Mouse (Mus musculus): ENCODE results near the gene Wdr83os.
"Not testable (repeated sequence)": the region's sequence is repeated elsewhere in the genome, so short reads cannot be mapped to it uniquely, and the experiment has no call there.

Wdr83os gene

GRCm38 (mm10) chr8:85073041-85073612 is 7.4 kb upstream of the Wdr83os start:
- no peak for DNase-seq

- no peak for DNase-seq
These were observed 6.4 kb upstream of the Wdr83os start for GRCm38 (mm10) chr8:85074167-85074566.

- DNase-seq = no peak
These were observed 5.9 kb upstream of the Wdr83os start for GRCm38 (mm10) chr8:85074617-85075016.

- DNase-seq = no peak
These were observed 4.5 kb upstream of the Wdr83os start for GRCm38 (mm10) chr8:85076001-85076400.

- peak; percentile 65 for DNase-seq
These were observed 3.5 kb upstream of the Wdr83os start for GRCm38 (mm10) chr8:85076993-85077392.

- DNase-seq = no peak
These were observed 367 bp upstream of the Wdr83os start for GRCm38 (mm10) chr8:85080214-85080531.

GRCm38 (mm10) chr8:85081216-85081555 is 646 bp downstream of the Wdr83os start, which contains the start of gene Wdr83:
Wdr83 (minus strand) TSS chr8:85081306.
- no peak for DNase-seq

GRCm38 (mm10) chr8:85082169-85082568 is 1.6 kb downstream of the Wdr83os start:
- DNase-seq = not testable (repeated sequence)

GRCm38 (mm10) chr8:85083108-85083813 is 2.7 kb downstream of the Wdr83os start, which contains the start of gene Man2b1:
Man2b1 (plus strand) TSS chr8:85083270.
- DNase-seq = peak; percentile 83

- no peak for DNase-seq
These were observed 4.1 kb downstream of the Wdr83os start for GRCm38 (mm10) chr8:85084633-85085032.

- DNase-seq = no peak
These were observed 5.7 kb downstream of the Wdr83os start for GRCm38 (mm10) chr8:85086238-85086637.

GRCm38 (mm10) chr8:85088771-85089170 is 8.2 kb downstream of the Wdr83os start:
- no peak for DNase-seq

- DNase-seq = no peak
These were observed 10.3 kb downstream of the Wdr83os start for GRCm38 (mm10) chr8:85090856-85091255.

- DNase-seq = no peak
These were observed 11.1 kb downstream of the Wdr83os start for GRCm38 (mm10) chr8:85091526-85092090.

- no peak for DNase-seq
These were observed 14.5 kb downstream of the Wdr83os start for GRCm38 (mm10) chr8:85095051-85095450.

- DNase-seq = no peak
These were observed 15.0 kb downstream of the Wdr83os start for GRCm38 (mm10) chr8:85095566-85095965.

- no peak for DNase-seq
These were observed 15.7 kb downstream of the Wdr83os start for GRCm38 (mm10) chr8:85096196-85096595.

- DNase-seq = no peak
These were observed 16.3 kb downstream of the Wdr83os start for GRCm38 (mm10) chr8:85096850-85097249.

- no peak for DNase-seq
These were observed 19.6 kb downstream of the Wdr83os start for GRCm38 (mm10) chr8:85100076-85100665.

GRCm38 (mm10) chr8:85113241-85113640 is 32.7 kb downstream of the Wdr83os start:
- no peak for DNase-seq

GRCm38 (mm10) chr8:85115501-85115900 is 35.0 kb downstream of the Wdr83os start:
- DNase-seq = no peak

GRCm38 (mm10) chr8:85116984-85117383 is 36.4 kb downstream of the Wdr83os start:
- DNase-seq = no peak

GRCm38 (mm10) chr8:85119052-85119981 is 38.8 kb downstream of the Wdr83os start:
- peak; percentile 82 for DNase-seq

All from cerebellum, adult 11 months (tissue).